Mouse (Mus musculus) ovary, postnatal 36 days (tissue): ENCODE results near the gene Sorbs1.

Source experiments
- DNase-seq: peaks from one replicate; pipeline ENCODE4 v3.0.0; 2022; ENCODE audit warnings: low spot score, mixed read lengths

The Sorbs1 gene

DNA sequence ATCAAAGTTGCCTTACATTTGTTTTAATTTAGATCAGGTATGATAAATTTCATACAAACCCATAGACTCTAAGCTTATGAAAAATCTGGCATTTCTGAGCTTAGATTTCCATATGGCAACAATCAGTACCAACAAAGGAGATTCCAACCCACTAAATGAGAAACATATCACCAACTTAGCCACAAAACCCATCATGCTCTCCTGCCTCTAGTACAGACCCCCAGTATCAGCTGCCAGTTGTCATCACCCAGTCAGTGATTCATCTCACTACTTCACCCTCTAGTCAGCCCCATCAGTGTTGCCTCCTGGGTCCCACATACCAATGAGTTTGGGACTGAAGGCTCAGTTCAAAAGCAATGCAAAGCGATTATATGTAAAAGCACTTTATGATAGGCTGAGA, 254.1 kb downstream of the Sorbs1 start:
- DNase-seq = no peak

DNA sequence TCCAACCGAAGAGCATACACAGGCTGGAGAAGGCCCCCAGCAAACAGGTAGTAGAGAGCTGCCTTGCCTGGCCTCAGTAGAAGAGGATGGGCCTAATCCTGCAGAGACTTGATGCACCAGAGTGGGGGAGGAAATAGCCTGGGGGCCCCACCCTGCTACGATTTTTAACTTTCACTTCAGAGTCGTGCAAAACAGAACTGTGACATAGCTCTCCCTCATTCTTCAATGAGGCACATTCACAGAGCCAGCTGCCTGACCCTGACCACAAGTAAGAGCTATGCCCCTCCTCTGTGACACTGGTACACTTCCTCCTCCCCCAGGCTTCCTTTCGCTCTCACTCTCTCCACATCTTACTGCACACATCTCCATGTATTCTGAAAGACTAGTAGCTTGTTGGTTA, 256.2 kb downstream of the Sorbs1 start:
- DNase-seq = no peak

DNA sequence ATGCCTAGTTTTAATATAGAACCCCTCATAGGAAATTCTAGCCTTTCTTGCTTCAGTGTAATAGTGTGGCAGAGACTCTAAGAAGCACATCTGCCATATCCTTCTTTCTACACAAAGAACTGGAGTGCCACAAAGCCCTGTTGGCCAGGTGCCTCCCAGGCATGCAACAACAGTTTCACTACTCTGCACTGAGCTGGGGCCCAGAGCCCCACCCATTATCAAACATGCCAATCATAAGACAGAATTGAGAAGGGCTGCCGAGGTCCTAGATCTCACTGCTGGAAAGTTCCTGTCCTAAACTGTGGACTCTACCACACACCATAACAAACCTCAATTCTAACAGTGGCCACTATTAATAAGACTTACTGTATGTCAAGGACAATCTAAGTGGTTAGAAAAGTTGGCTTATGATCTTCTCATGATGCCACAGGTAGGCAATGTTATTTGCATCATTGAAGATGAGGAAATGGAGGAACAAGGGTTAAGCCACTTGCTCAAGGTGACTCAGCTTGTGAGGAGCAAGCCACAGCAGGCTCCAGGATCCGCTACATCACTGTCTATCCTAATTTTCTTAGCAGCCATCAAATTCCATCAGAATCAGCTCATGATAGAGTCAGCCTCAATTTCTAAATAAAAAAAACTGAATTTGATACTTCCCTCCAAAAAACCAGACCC, 257.1 kb downstream of the Sorbs1 start:
- DNase-seq = no peak

DNA sequence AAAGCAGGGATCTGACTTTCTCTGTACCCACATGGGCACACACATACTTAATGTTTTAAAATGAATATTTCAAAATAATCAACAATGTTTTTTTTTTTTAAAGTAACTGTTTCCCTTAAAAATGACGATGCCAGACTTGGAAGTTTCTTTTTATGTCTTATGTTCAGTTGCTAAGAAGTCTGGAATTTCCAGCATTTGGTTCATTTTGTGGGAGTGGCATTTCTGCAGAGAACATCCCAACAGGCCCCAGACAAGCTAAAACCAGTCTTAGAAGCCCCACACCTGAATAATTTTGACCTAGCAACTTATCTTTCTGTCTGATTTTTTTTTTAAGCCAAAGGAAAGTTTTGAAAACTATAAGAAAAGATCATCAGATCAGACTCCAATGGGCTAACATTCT, 258.0 kb downstream of the Sorbs1 start:
- DNase-seq = no peak

DNA sequence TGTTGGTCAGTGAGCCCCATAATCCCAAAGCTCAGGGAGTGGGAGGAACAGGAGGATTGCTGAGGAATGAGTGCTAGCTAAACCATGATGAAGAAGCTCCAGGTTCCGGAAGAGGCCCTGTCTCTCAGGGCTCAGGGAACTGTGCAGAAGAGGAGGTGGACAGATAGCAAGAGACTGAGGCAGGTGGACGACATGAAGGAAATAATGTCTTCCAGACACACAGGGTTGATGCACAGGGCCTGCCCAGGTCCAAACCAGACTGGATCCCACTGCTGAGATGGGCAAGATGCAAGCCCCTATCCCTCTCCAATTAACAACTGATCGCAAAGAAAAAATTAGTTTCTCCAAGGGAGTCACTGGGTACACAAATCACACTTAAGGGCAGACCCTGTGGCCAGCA, 258.8 kb downstream of the Sorbs1 start:
- no peak for DNase-seq

DNA sequence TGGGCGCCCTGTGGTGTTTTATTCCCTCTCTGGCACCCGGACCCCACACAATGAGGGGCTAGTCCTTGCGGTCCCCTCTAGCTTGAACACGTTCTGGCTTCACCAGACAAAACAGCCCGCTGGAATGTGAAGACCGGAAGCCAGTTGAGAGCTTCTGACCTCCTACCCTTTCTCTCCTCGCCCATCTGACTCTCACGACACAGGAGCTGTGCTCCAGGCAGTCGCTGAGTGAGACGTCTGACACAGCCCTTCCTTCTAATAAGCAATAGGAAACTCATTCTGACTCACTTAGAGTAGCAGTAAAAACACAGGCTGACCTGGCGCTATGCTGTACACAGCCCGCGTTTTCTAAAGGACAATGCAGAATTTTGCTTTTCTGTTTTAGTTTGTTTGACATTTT, 259.8 kb downstream of the Sorbs1 start:
- DNase-seq = no peak

DNA sequence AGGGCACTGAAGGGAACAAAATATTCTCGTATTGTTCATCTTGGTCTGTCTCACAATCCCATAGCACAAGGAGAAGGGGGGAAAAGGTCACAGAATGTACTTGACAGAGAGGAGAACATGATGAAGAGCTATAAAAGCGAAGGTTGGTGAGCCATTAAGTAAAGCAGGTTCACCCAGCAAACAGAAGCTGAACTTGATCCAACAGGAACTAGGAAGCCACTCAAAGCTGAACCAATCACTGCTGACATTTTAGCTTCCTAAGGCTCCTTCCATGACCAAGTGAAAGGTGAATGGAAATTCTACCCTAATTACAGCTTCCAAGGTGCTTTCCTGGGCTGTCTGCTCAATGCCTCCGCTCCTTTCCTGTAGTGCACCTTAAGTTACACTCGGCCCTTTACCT, 262.5 kb downstream of the Sorbs1 start:
- DNase-seq = no peak

DNA sequence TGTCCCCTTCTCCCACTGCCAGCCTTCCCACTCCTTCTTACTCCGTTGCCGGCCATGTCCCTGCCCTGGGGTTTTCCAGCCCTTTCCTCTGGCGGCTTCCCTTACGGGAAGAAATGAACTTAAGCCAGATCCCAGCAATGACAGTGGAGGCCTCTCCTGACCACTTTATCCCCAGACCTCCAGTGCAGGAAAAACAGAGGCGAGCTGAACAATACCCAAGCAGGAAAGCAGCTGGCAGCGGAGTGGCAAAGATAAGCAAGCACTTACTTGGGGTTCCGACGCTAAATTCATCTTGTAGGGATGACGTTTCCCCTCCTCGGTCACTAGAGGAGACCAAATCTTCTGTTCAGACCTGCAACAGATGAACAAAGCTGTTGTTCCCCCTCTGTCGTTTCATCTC, 264.2 kb downstream of the Sorbs1 start:
- DNase-seq = no peak

DNA sequence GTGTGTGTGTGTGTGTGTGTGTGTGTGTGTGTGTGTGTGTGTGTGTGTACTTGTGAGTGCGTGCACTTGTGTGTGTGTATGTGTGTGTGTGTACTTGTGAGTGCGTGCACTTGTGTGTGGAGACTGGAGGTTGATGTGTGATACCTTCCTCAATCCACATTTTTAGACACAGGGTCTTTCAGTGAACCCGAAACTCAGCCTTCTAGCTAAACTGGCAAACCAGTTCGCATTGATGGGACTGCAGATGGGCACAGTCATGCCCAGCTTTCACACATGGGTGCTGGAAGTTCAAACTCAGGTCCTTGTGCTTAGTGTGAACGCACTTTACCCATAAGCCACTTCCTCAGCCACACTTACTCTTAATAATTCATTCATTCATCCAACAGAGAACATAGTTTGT, 265.1 kb downstream of the Sorbs1 start:
- no peak for DNase-seq

DNA sequence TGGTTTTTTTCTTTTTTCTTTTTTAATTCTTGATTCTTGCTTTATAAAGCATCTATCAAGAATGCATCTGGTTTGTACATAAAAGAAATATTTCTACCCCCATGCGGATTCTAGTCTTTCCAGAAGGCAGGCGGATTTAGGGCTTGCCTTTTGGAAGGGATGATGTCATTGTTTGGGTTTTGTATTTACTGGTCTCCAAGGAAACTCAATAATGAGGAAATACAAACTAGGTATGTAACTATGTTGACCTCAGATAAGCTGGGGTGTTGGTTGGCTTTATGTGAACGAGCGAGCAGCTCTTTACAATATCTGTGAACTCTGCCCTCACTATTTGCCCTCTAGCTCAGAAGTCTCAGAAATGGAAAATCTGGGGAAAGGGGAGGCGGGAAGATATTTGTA, 266.3 kb downstream of the Sorbs1 start:
- no peak for DNase-seq

DNA sequence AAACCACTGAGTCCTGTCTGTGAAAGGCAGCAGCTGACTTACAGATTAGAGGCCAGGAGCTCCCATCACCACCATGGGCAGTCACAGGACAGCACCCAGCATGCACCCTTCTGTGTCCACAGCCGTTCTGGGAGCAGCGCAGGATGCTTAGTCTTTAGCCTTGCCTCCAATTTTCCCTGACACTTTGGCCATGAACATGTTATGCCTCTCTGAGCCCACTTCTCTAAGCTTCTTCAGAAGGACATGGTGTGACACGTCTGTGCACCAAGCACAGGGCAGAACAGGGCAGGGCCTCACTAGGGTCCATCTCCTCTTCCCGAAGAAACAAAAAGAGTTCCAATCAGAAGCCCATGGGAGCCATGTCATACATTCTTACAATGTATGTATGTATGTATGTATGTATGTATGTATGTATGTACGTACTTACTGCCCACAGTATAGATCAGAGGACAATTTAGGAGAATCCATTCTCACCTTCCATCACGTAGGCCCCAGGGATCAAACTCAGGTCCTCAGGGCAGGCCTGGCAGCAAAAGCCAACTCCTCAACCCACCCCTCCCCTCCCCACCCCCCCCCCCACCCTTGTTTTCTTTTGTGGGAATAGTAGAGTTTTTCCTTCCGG, 266.8 kb downstream of the Sorbs1 start:
- no peak for DNase-seq
